Mouse (Mus musculus): ENCODE measurements around the gene Vangl2.
"Not testable (repeated sequence)": the region's sequence is repeated elsewhere in the genome, so short reads cannot be mapped to it uniquely, and the experiment has no call there.

The Vangl2 gene

GRCm38 (mm10) chr1:172007761-172008160, 20.5 kb downstream of the Vangl2 start:
- no peak for DNase-seq (ENCODE audit: low read depth, low spot score)

- DNase-seq (ENCODE audit: low read depth, low spot score): no peak
These were observed 26.6 kb downstream of the Vangl2 start for GRCm38 (mm10) chr1:172001665-172002064.

- no peak for DNase-seq (ENCODE audit: low read depth, low spot score)
These were observed 27.6 kb downstream of the Vangl2 start for GRCm38 (mm10) chr1:172000641-172001040.

GRCm38 (mm10) chr1:171998820-171999597, 29.2 kb downstream of the Vangl2 start:
- DNase-seq (ENCODE audit: low read depth, low spot score): no peak

- DNase-seq (ENCODE audit: low read depth, low spot score): no peak
These were observed 31.5 kb downstream of the Vangl2 start for GRCm38 (mm10) chr1:171996701-171997100.

GRCm38 (mm10) chr1:171994918-171995715, 33.1 kb downstream of the Vangl2 start:
- no peak for DNase-seq (ENCODE audit: low read depth, low spot score)

- no peak for DNase-seq (ENCODE audit: low read depth, low spot score)
These were observed 33.7 kb downstream of the Vangl2 start for GRCm38 (mm10) chr1:171994501-171994900.

GRCm38 (mm10) chr1:171992901-171993530, 35.2 kb downstream of the Vangl2 start:
- no peak for DNase-seq (ENCODE audit: low read depth, low spot score)

GRCm38 (mm10) chr1:171991883-171992282, 36.4 kb downstream of the Vangl2 start:
- DNase-seq (ENCODE audit: low read depth, low spot score): no peak

- no peak for DNase-seq (ENCODE audit: low read depth, low spot score)
These were observed 44.1 kb downstream of the Vangl2 start for GRCm38 (mm10) chr1:171984121-171984520.

GRCm38 (mm10) chr1:171983372-171984001, 44.8 kb downstream of the Vangl2 start:
- no peak for DNase-seq (ENCODE audit: low read depth, low spot score)

GRCm38 (mm10) chr1:171982740-171983139, 45.5 kb downstream of the Vangl2 start:
- DNase-seq (ENCODE audit: low read depth, low spot score): no peak

GRCm38 (mm10) chr1:171982170-171982569, 46.1 kb downstream of the Vangl2 start:
- DNase-seq (ENCODE audit: low read depth, low spot score): no peak

GRCm38 (mm10) chr1:171979969-171980730, 48.1 kb downstream of the Vangl2 start:
- DNase-seq (ENCODE audit: low read depth, low spot score): no peak

- DNase-seq (ENCODE audit: low read depth, low spot score): no peak
These were observed 50.4 kb downstream of the Vangl2 start for GRCm38 (mm10) chr1:171977891-171978290.

- no peak for DNase-seq (ENCODE audit: low read depth, low spot score)
These were observed 51.3 kb downstream of the Vangl2 start for GRCm38 (mm10) chr1:171976826-171977539.

GRCm38 (mm10) chr1:171975831-171976230, 52.4 kb downstream of the Vangl2 start:
- DNase-seq (ENCODE audit: low read depth, low spot score): no peak

GRCm38 (mm10) chr1:171975377-171975776, 52.9 kb downstream of the Vangl2 start:
- DNase-seq (ENCODE audit: low read depth, low spot score): no peak

- DNase-seq (ENCODE audit: low read depth, low spot score): not testable (repeated sequence)
These were observed 53.9 kb downstream of the Vangl2 start for GRCm38 (mm10) chr1:171974361-171974760.

GRCm38 (mm10) chr1:171970854-171971586, 57.2 kb downstream of the Vangl2 start:
- DNase-seq (ENCODE audit: low read depth, low spot score): no peak

Measured in retina, postnatal 7 days (tissue).